Mouse (Mus musculus) lung, embryonic 16.5 days (tissue): ENCODE data around the gene Hspa4l. TPM values are rescaled to one million over a fixed set of nuclear protein-coding genes. Genes with fewer than 3 reads are reported as not detected.

ENCODE experiments used
- ATAC-seq: fragments of 200-750 bp; cut with Nextera tagmentation; 2 replicates; pipeline ENCODE4 v1.8.0; 2017; ENCODE audit warnings: low read depth, mild to moderate bottlenecking, moderate library complexity
- H3K27ac ChIP-seq: fragments of 300-500 bp; sonication (generic); 2 replicates; pipeline ENCODE4 v1.5.1; 2014; ENCODE audit warnings: mild to moderate bottlenecking, control low read depth, low read length
- H3K27me3 ChIP-seq: fragments of 300-500 bp; sonication (generic); 2 replicates; pipeline ENCODE4 v1.6.1; 2014; ENCODE audit warnings: low read depth, low read length, mixed read lengths; ENCODE audit not compliant: control insufficient read depth, insufficient read depth
- H3K36me3 ChIP-seq: fragments of 300-500 bp; sonication (generic); 2 replicates; pipeline ENCODE4 v1.6.1; 2014; ENCODE audit warnings: low read length; ENCODE audit not compliant: control insufficient read depth, insufficient read depth
- H3K4me1 ChIP-seq: fragments of 300-500 bp; sonication (generic); replicated peaks from 2 replicates; pipeline ENCODE4 v1.6.1; 2014; ENCODE audit warnings: low read length, mixed read lengths; ENCODE audit not compliant: control insufficient read depth, insufficient read depth
- H3K4me2 ChIP-seq: fragments of 300-500 bp; sonication (generic); 2 replicates; pipeline ENCODE4 v1.6.1; 2014; ENCODE audit warnings: low read depth, low read length, control low read depth
- H3K4me3 ChIP-seq: fragments of 300-500 bp; sonication (generic); 2 replicates; pipeline ENCODE4 v1.5.1; 2014; ENCODE audit warnings: mild to moderate bottlenecking, low read length, control low read depth
- H3K9ac ChIP-seq: fragments of 300-500 bp; sonication (generic); 2 replicates; pipeline ENCODE4 v1.6.1; 2014; ENCODE audit warnings: low read length, control low read depth
- H3K9me3 ChIP-seq: fragments of 300-500 bp; sonication (generic); 2 replicates; pipeline ENCODE4 v1.6.1; 2016; ENCODE audit warnings: low read length; ENCODE audit not compliant: control insufficient read depth
- WGBS: fragments of 180-500 bp; shearing (Covaris S2); extraction: QIAGEN DNeasy Blood & Tissue Kit; methylation state at CpG from one replicate; pipeline ENCODE4 v1.1.7; 2014; 5-methylcytosine and 5-hydroxymethylcytosine counted together
- polyA plus RNA-seq: library from polyadenylated mRNA; unstranded; fragments of >200 nt; fragmentation: Nextera tagmentation; extraction: Ambion mirVana; gene quantifications from 2 replicates; pipeline ENCODE4 v1.2.1, GENCODE M21; 2015

The Hspa4l gene
- 22.7 and 24.2 TPM in 2 replicates for polyA plus RNA-seq

DNA sequence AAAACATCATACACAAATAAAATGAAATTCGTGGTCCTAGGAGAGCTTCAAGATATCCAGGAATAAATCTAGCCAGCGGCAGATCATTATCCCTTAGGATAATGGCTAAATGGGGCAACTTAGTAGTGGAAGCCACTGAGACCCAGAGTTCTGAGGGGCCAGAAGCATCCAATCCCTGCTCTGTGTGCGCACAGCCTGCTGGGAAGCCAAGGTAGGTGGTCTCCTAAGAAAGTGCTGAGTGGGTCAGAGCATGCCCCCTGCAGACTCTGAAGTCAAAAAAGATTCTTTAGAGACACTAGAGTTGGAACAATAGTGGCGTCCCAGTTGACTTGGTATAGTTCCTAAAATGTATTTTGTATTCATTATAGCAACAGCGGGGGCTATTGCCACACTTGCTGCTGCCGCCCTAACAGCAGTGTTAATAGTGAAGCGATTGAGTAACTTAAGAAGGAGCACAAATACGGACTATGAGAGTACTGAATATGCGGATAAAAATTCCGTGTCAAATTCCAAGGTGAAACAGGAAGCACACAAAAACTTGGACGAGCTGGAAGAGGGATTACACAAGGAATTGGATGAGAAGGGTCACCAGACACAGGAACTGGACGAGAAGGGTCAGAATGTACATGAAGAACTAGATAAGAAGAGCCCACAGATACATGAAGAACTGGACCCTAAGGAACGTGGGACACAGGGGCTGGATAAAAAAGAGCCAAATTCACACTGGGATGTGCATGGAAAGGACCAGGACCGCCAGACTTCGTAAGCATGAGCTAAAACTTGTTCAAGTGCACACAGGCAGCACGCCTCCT, at the start of gene Hspa4l:
Hspa4l (plus strand) TSS at position 472 of the 812 bp plus-strand sequence.
- Histone ChIP-seq H3K4me3 (peak within 1 kb of the TSS; percentile 78), H3K9ac (peak within 1 kb of the TSS; percentile 74), H3K27ac (peak within 1 kb of the TSS; percentile 74), H3K36me3 (no peaks in the 10 kb centered on the region), H3K4me1 (no peaks in the 10 kb centered on the region; the same call in 1 of the 2 replicates), H3K9me3 (no peaks in the 10 kb centered on the region), H3K4me2 (peak within 1 kb of the TSS; percentile 73), H3K27me3 (peaks cover 2% of the 10 kb centered on the region; the same call in 1 of the 2 replicates)
- no peak for ATAC-seq
- 19% methylated on average over 16 of the region's 16 CpGs for whole genome bisulfite sequencing

DNA sequence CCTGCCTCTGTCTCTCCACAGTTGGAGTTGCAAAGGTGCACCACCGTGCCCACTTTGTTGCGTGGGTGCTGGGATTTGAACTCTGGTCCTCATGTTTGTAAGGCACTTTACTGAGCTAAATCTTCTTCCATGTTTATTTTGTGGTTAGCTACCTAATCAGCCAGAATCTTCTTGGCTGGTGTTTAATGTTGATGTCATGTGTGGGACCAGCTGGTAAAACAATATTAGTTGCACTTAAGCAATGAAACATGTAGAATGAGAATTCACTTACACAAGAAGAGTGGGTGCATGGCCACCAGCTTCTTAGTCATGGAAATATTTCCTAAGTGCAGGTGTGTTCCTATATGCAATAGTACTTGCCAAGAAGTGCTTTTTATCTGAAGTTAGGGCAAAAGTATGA, 49.1 kb upstream of the Hspa4l start:
- no peak for ATAC-seq
- Histone ChIP-seq H3K27ac (no peak overlapping the region), H3K9me3 (no peaks in the 10 kb centered on the region), H3K4me3 (no peak overlapping the region), H3K4me2 (no peak overlapping the region), H3K4me1 (no peaks in the 10 kb centered on the region), H3K9ac (no peak overlapping the region), H3K27me3 (no peaks in the 10 kb centered on the region), H3K36me3 (no peaks in the 10 kb centered on the region)
- 90% methylated on average over 2 of the region's 2 CpGs for WGBS

DNA sequence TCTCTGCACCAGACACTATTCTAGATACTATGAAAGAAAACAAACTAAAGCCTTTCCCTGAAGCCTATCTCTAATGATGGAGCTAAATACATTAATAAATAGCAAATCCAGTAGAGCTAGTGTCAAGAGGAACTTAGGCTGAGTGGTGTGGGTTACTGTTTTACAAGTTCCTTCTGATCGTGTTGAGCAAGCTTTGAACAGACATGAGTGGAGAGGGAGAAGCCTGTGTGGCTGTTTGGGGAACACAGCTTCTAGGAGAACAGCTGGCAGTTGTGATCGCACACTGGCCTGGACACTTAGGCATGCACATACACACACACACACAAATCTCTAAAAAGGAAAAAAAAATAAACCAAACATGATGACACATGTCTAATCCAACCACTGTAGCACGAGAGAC, 45.5 kb upstream of the Hspa4l start:
- no peak for ATAC-seq
- no peaks in the 10 kb centered on the region for H3K9me3 ChIP-seq
- no peak overlapping the region for H3K27ac ChIP-seq
- H3K9ac ChIP-seq = no peak overlapping the region
- H3K27me3 ChIP-seq = no peaks in the 10 kb centered on the region
- no peak overlapping the region for H3K4me3 ChIP-seq
- no peak overlapping the region for H3K4me2 ChIP-seq
- no peaks in the 10 kb centered on the region for H3K36me3 ChIP-seq
- no peaks in the 10 kb centered on the region for H3K4me1 ChIP-seq
- 59% methylated on average over 3 of the region's 3 CpGs for WGBS

DNA sequence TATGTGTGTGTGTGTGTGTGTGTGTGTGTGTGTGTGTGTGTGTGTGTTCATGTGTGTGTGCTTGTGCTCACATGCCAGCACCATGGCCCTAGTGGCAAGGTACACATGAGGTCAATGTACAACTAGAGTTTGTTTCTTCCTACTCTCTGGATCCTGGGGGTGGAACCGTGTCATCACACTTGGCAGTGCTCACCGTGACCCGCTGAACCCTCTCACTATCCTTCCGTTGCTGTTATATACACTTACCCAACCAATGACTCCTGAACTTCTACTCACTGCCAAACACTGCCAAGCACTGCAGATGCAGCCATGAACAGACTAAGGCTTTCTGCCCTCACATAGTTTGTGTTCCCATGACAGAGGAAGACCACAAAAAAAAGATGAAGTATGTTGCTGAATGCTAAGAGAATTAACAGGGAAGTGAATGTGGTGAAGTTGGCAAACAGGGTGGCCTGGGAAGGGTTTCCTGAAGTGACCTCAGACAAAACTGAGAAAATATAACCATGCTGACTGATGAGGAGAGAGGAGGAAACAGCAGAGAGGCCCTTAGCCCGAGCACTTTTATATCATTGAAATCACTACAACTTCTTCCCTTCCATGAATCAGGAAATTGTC, 39.4 kb upstream of the Hspa4l start:
- WGBS = 44% methylated on average over 5 of the region's 5 CpGs
- peak; percentile 62 for ATAC-seq
- Histone ChIP-seq H3K4me2 (no peak overlapping the region), H3K27ac (no peak overlapping the region), H3K4me1 (0 out of 2 replicates have a peak, but pooled peaks cover 2% of the 10 kb centered on the region), H3K9me3 (no peaks in the 10 kb centered on the region), H3K4me3 (no peak overlapping the region), H3K27me3 (no peaks in the 10 kb centered on the region), H3K36me3 (no peaks in the 10 kb centered on the region), H3K9ac (no peak overlapping the region)

DNA sequence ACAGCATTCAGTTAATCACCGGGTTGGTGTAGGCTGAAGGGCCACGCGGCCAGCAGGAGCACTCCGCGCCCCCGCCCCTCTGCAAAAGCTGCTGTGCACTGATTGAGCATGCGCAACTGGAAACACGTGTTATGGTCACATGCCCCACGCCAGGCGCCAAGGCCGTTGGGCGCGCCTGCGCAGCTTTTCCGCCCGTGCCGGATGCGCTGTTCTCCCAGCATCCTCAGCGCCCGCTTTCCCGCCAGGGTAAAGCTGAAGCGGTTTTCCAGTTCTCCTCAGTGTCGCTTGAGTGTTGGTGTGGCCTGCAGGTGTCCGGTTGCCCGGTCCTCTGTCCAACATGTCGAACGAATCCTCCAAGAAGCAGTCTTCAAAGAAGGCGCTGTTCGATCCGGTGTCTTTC, 35.6 kb upstream of the Hspa4l start, which contains the start of gene Slc25a31:
Slc25a31 (plus strand) TSS at position 201 of the 400 bp plus-strand sequence.
- Histone ChIP-seq H3K9ac (no peak within 1 kb of the TSS), H3K27ac (no peak within 1 kb of the TSS), H3K9me3 (no peaks in the 10 kb centered on the region), H3K4me2 (no peak within 1 kb of the TSS), H3K4me1 (0 out of 2 replicates have a peak, but pooled peaks cover 2% of the 10 kb centered on the region), H3K27me3 (no peaks in the 10 kb centered on the region), H3K4me3 (no peak within 1 kb of the TSS), H3K36me3 (no peaks in the 10 kb centered on the region)
- ATAC-seq = no peak
- 87% methylated on average over 30 of the region's 30 CpGs for WGBS

DNA sequence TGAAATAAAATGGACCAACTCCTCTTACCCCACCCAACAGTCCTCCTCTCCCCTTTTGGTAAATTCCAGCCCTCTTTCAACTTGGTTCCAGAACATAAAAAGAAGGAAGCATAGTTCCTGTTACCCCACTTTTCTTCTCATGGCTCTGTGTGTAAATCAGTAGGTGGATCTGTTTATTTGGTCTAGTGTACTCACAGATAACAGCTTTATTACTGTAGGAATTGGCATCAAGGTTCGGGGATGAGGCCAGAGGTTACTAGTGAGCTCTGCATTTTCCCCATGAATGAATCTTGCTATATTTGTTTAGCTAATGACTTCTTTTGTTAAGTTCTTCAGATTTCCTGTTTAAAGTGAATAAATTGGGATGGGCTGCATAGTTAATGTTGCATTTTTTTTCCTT, 28.2 kb upstream of the Hspa4l start:
- no peak for ATAC-seq
- no peaks in the 10 kb centered on the region for H3K4me1 ChIP-seq
- H3K9me3 ChIP-seq = no peaks in the 10 kb centered on the region

DNA sequence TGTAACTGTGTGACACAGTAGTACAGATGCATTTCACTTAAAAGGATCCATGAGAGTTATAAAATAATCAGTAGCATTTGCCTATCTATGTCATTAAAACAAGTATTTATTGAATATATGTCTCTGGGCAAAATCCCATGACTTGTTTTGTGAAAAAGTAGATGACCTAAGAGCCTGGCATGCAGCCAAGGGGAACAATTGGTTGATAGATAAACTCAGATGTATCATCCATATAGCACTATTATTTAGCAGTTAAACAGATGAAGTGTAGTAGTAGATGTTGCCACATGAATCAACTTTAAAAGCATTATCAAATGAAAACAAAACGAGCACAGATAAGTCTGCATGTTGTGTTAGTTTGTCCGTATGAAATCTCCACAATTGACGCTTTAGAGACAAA, 25.3 kb upstream of the Hspa4l start:
- Histone ChIP-seq H3K27me3 (no peaks in the 10 kb centered on the region), H3K9ac (no peak overlapping the region), H3K4me2 (no peak overlapping the region), H3K4me1 (no peaks in the 10 kb centered on the region), H3K36me3 (no peaks in the 10 kb centered on the region), H3K9me3 (no peaks in the 10 kb centered on the region), H3K27ac (no peak overlapping the region), H3K4me3 (no peak overlapping the region)
- WGBS = 47% methylated on average over 3 of the region's 3 CpGs
- no peak for ATAC-seq

More for the DNA sequence above, 28.2 kb upstream of the Hspa4l start:
- no peaks in the 10 kb centered on the region for H3K36me3 ChIP-seq
- no peak overlapping the region for H3K4me3 ChIP-seq
- H3K27me3 ChIP-seq = no peaks in the 10 kb centered on the region
- H3K4me2 ChIP-seq = no peak overlapping the region
- no peak overlapping the region for H3K27ac ChIP-seq
- no peak overlapping the region for H3K9ac ChIP-seq
- WGBS = 27% methylated on average over 1 of the region's 1 CpGs

DNA sequence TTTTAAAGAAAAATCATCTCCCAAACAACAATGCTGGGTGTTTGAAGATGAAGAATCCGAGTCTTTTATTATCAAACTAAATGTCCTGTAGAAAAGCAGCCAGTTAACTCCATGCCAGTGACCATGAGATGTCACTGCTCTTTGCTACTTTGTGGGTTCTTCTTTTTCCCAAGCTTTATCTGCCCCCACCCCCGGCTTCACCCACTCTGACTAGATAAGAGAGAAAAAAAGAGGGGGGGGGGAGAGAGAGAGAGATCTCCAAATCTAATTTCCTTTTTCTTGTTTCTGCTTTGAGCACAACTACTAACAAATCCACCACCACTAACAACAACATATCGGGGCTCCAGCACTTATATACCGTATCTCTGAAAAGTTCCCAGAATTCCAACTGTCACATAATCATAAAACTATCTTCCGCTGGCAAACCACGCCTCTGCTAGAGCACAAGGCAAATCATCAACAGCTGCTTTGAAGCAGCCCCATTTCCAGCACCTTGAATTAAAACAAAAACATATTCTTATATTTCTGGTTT, 5.8 kb upstream of the Hspa4l start:
- no peak overlapping the region for H3K4me3 ChIP-seq
- H3K9ac ChIP-seq = no peak overlapping the region
- 63% methylated on average over 6 of the region's 6 CpGs for WGBS
- H3K27ac ChIP-seq = no peak overlapping the region
- H3K36me3 ChIP-seq = no peaks in the 10 kb centered on the region
- no peak overlapping the region for H3K4me2 ChIP-seq
- H3K9me3 ChIP-seq = no peaks in the 10 kb centered on the region
- ATAC-seq = no peak
- H3K27me3 ChIP-seq = no peaks in the 10 kb centered on the region
- H3K4me1 ChIP-seq = no peaks in the 10 kb centered on the region
